Mouse (Mus musculus) E14TG2a.4 (cell line): ENCODE measurements around the gene Ddb1.

Experiments used
- CTCF ChIP-seq: conservative IDR thresholded peaks from 2 replicates; pipeline ENCODE4 v1.5.1; 2014; ENCODE audit warnings: low read length
- POU5F1 ChIP-seq: IDR thresholded peaks from 2 replicates; pipeline ENCODE4 v1.6.1; 2014; ENCODE audit warnings: low read length, borderline replicate concordance

GRCm38 (mm10) chr19:10561558-10562314, 43.4 kb upstream of the Ddb1 start:
- TF ChIP-seq CTCF (no peak), POU5F1 (no peak)
